Mouse (Mus musculus) G1E (cell line): Measurements from ENCODE around the gene Zfpm1. TPM values are rescaled to one million over a fixed set of nuclear protein-coding genes. Genes with fewer than 3 reads are reported as not detected.

Source experiments
- ATAC-seq: 2 replicates; pipeline ENCODE4 v1.8.0; 2016; ENCODE audit warnings: mild to moderate bottlenecking; ENCODE audit not compliant: insufficient number of reproducible peaks, poor library complexity, low FRiP score, severe bottlenecking; ENCODE audit errors: extremely low read depth
- DNase-seq: peaks from one replicate; pipeline ENCODE4 v3.0.0; 2012; ENCODE audit warnings: low spot score
- H3K27me3 ChIP-seq: 2 replicates; pipeline ENCODE4 v1.6.1; 2012; ENCODE audit warnings: mild to moderate bottlenecking, low read length, inconsistent platforms; ENCODE audit not compliant: insufficient read depth
- H3K36me3 ChIP-seq: replicated peaks from 2 replicates; pipeline ENCODE3; 2012; ENCODE audit warnings: mild to moderate bottlenecking, inconsistent platforms
- H3K4me1 ChIP-seq: 2 replicates; pipeline ENCODE4 v1.6.1; 2012; ENCODE audit warnings: low read depth, low read length, inconsistent platforms, mixed read lengths; ENCODE audit not compliant: insufficient read depth
- H3K4me3 ChIP-seq: 2 replicates; pipeline ENCODE4 v1.5.1; 2012; ENCODE audit warnings: low read depth, mild to moderate bottlenecking, inconsistent platforms, low read length, moderate library complexity, mixed read lengths
- H3K9me3 ChIP-seq: replicated peaks from 2 replicates; pipeline ENCODE4 v1.6.1; 2012; ENCODE audit warnings: inconsistent platforms
- CTCF ChIP-seq: IDR thresholded peaks from 2 replicates; pipeline ENCODE4 v1.5.1; 2012; ENCODE audit warnings: low read depth, low read length, inconsistent platforms, mixed read lengths
- GATA1 ChIP-seq: IDR thresholded peaks from 2 replicates; pipeline ENCODE4 v1.6.1; 2012; ENCODE audit warnings: borderline replicate concordance, low read length, inconsistent platforms, mixed read lengths
- GATA2 ChIP-seq: IDR thresholded peaks from 2 replicates; pipeline ENCODE4 v1.6.1; 2012; ENCODE audit warnings: low read depth, low read length, inconsistent platforms, borderline replicate concordance
- POLR2AphosphoS5 ChIP-seq: IDR thresholded peaks from 2 replicates; pipeline ENCODE4 v1.6.1; 2012; ENCODE audit warnings: low read depth, low read length, inconsistent platforms; ENCODE audit not compliant: insufficient replicate concordance
- TAL1 ChIP-seq: conservative IDR thresholded peaks from 2 replicates; pipeline ENCODE4 v1.6.1; 2012; ENCODE audit warnings: low read depth, low read length, inconsistent platforms, mixed read lengths
- polyA plus RNA-seq: library from polyadenylated mRNA; stranded (reverse); fragments of >175 nt; gene quantifications from 2 replicates; pipeline ENCODE4 v1.2.3, GENCODE M21; 2012
- total RNA-seq, 2 experiments: library from RNA; stranded (forward) in 1 of 2; stranded (reverse) in 1 of 2; fragments of 200-1000 nt in 1 of 2; fragments of >200 nt in 1 of 2; fragmentation: Nextera tagmentation in 1 of 2; gene quantifications; 2 replicates each; pipeline ENCODE4 v1.2.3; 2014 to 2017

Zfpm1 gene
- total and polyA plus RNA-seq, 3 experiments = 54.4 to 1,150 (median 292) TPM

DNA sequence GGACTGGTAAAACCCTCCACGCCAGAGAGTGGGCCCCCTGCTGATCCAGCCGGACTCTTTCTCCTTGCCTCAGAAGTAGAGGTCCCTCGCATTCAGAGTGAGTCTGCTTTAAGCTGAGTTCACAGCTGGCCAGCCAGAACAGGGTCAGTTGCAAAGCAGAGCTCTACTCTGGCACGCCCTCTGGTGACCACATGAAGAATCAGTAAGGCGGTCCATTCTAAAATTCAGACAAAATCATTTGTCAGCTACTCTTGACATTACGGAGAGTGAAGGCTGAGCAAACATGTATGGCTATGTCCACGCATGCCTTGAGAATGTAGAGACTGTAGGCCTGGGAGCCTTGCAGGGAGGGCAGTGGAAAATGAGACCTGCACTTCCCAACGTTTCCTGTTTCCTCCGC lies 87.7 kb downstream of the Zfpm1 start:
- H3K4me1 ChIP-seq = peaks cover 16% of the 10 kb centered on the region
- H3K36me3 ChIP-seq = peaks cover 9% of the 10 kb centered on the region
- H3K27me3 ChIP-seq = peaks cover 22% of the 10 kb centered on the region
- peaks cover 13% of the 10 kb centered on the region for H3K9me3 ChIP-seq
- DNase-seq = peak; percentile 45
- ATAC-seq = peak; percentile 22; the same call in 1 of the 2 replicates
- TF ChIP-seq TAL1 (no peak), CTCF (peak; percentile 61)
- no peak overlapping the region for H3K4me3 ChIP-seq

DNA sequence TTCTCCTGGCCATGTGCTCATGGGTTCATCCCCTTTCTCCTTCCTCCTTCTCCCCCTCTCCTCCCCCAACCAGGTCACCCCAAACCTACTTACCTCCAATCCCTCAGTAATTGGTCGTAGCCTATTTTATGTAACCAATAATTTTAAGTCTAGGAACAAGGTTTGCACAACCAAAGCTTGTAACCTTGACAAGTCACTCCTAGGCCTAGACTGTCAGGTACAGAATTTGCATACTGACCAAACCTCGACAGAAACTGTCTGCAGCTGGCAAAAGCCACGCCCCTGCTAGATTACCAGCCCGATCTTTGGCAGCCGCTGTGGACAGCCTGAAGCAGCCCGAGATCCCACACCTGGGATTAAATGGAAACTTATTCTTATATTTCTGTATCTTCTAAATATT lies 89.8 kb downstream of the Zfpm1 start:
- ATAC-seq = no peak
- DNase-seq = no peak
- H3K4me1 ChIP-seq = peaks cover 30% of the 10 kb centered on the region

DNA sequence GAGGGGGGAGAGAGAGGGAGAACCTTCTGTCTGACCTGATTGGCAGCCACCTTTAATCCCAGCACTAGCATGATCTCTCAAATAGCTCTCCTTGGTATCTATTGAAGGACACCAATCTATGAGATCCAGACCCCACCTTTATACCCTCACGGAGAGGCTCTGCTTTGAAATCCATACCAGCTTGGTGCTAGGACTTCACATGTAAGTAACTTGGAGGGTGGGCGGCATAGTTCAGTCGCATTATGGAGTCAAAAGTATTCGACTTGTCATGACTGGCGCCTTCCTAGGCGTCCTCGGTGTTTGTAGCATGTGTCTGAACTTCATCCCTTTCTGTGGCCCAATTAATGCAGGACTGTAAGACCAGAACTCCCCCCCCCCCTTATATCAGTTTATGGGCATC lies 93.4 kb downstream of the Zfpm1 start:
- Histone ChIP-seq H3K4me1 (peaks cover 44% of the 10 kb centered on the region), H3K4me3 (peak overlapping the region; percentile 92; the same call in 1 of the 2 replicates), H3K36me3 (peaks cover 44% of the 10 kb centered on the region), H3K9me3 (no peaks in the 10 kb centered on the region), H3K27me3 (no peaks in the 10 kb centered on the region)
- DNase-seq (no peak), ATAC-seq (no peak)
- TF ChIP-seq TAL1 (no peak), GATA2 (no peak)

More for the DNA sequence above, 89.8 kb downstream of the Zfpm1 start:
- no peak for TF ChIP-seq POLR2AphosphoS5
- TF ChIP-seq CTCF = no peak
- no peak for TF ChIP-seq GATA1
- TF ChIP-seq TAL1 = no peak
- no peak for TF ChIP-seq GATA2
- Histone ChIP-seq H3K4me3 (no peak overlapping the region), H3K9me3 (no peaks in the 10 kb centered on the region), H3K36me3 (peaks cover 15% of the 10 kb centered on the region), H3K27me3 (peaks cover 10% of the 10 kb centered on the region)

DNA sequence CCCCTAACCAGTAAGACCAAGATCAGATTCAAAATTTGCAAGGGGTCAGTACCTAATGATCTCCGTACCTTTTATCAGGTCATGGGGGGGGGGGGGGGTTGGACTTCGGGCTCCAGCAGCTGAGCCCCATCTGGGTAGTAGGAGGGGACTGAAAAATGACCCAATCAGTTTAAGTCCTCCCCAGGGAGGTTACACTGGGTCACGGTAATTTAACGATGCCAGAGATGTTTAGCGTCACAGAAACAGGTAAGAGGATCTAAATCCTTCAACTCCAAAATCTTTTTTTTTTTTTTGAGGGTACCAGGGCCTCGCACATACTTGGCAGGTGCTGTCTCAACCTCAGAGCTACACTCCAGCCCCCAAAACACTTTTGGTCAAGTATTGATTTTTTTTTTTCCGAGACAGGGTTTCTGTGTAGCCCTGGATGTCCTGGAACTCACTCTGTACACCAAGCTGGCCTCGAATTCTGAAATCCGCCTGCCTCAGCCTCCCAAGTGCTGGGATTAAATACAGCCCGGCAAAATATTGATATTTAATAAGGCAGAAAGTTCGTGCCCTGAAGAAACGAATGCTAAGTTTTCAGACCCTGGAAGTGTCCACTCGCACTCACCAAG lies 93.9 kb downstream of the Zfpm1 start:
- no peaks in the 10 kb centered on the region for H3K27me3 ChIP-seq
- no peaks in the 10 kb centered on the region for H3K9me3 ChIP-seq
- TF ChIP-seq TAL1 (no peak), CTCF (no peak), GATA1 (no peak), POLR2AphosphoS5 (no peak), GATA2 (no peak)
- H3K4me3 ChIP-seq = peak overlapping the region; percentile 92
- DNase-seq (peak; percentile 11), ATAC-seq (no peak)
- peaks cover 49% of the 10 kb centered on the region for H3K36me3 ChIP-seq
- H3K4me1 ChIP-seq = peaks cover 43% of the 10 kb centered on the region

DNA sequence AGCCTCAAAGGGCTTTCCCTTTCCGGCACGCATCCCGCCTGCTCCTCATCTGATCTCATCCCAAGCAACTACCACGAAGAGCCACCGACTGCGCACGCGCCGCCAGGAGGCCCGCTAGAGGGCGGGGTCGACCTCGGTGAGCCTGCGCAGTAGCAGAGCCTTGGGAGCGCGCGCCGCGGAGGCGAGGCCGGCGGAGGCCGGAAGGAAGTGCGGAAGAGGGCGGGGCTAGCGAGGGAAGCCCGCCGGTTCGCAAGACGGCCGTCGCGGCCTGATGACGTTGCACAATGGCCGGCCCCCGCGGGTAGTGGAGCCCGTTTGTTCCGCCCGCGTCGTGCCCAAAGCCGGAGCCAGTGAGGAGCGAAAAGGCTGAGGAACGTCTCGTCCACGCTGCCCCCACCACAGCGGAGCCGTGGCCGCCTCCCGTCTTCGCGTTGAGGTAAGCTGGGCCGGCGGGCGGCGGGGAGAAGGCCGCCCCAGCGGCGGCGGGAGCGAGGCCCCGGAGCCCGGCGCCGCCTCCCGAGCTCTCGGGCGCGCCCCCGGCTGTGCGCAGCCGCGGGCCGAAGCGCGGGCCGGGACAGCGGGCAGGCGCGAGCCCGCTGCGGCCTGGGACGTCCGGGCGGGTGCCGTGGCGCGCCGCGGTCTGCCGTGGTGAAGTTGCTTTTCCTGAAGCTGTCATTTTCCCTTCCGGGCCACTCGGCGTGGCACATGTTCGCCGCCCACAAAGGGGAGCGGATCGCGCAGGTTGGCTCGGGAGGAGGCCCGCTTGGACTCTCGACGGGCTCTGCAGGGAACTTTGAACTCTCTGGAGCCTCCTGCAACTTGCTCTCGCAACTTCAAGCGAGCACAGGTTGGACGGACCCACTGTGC lies 94.7 kb downstream of the Zfpm1 start, which contains the start of gene Zc3h18:
TSS of gene Zc3h18 (plus strand) at position 245 of the 867 bp plus-strand sequence.
- H3K4me3 ChIP-seq = peak within 1 kb of the TSS; percentile 92
- peaks cover 56% of the 10 kb centered on the region for H3K36me3 ChIP-seq
- H3K9me3 ChIP-seq = no peaks in the 10 kb centered on the region
- ATAC-seq (peak; percentile 82), DNase-seq (peak; percentile 95)
- H3K27me3 ChIP-seq = no peaks in the 10 kb centered on the region
- H3K4me1 ChIP-seq = peaks cover 46% of the 10 kb centered on the region
- TF ChIP-seq GATA1 (no peak), CTCF (no peak), GATA2 (no peak), TAL1 (no peak)

DNA sequence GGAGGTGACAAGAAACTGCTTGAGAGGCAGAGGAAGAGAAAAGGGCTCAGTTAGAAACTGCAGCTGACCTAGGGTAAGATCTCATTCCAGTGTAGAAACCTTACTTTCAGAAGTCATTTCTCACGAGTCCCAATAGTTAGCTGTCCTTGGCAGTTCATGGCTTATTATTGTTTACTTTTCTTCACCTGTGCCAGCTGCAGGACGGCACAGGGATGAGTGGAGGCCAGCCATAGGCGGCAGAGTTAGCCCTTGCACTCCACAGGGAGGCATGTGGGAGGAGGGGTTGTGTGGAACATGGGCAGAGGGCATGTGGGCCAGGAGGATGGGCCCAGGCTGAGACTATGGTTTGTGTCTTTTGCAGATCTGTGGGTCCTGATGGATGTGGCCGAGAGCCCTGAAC lies 101.1 kb downstream of the Zfpm1 start:
- peaks cover 99% of the 10 kb centered on the region for H3K36me3 ChIP-seq
- H3K27me3 ChIP-seq = no peaks in the 10 kb centered on the region
- H3K9me3 ChIP-seq = no peaks in the 10 kb centered on the region
- peaks cover 60% of the 10 kb centered on the region for H3K4me1 ChIP-seq
- ATAC-seq (no peak), DNase-seq (no peak)
- no peak overlapping the region for H3K4me3 ChIP-seq
- TF ChIP-seq CTCF (no peak), TAL1 (no peak), GATA1 (no peak), GATA2 (no peak)

Other genes with a start within 250 kb of the Zfpm1 start
- gene Trhr2, start 78.6 kb downstream of the Zfpm1 start, total RNA-seq (2014; fragmentation: Nextera tagmentation) = not detected in 2 replicates
- not detected in 2 replicates for gene Trhr2, start 78.6 kb downstream of the Zfpm1 start, total RNA-seq (2017)
- gene Trhr2, start 78.6 kb downstream of the Zfpm1 start, polyA plus RNA-seq = not detected in 2 replicates
- 40.3 and 45.8 TPM in 2 replicates for gene Zc3h18, start 94.5 kb downstream of the Zfpm1 start, total RNA-seq (2014; fragmentation: Nextera tagmentation)
- gene Zc3h18, start 94.5 kb downstream of the Zfpm1 start, total RNA-seq (2017) = 52.7 and 58.4 TPM in 2 replicates
- 134 and 143 TPM in 2 replicates for gene Zc3h18, start 94.5 kb downstream of the Zfpm1 start, polyA plus RNA-seq
- not detected in 2 replicates for gene Il17c, start 139.9 kb downstream of the Zfpm1 start, total RNA-seq (2014; fragmentation: Nextera tagmentation)
- gene Il17c, start 139.9 kb downstream of the Zfpm1 start, total RNA-seq (2017) = not detected in 2 replicates
- gene Il17c, start 139.9 kb downstream of the Zfpm1 start, polyA plus RNA-seq = not detected in 2 replicates
- 93.6 and 103 TPM in 2 replicates for gene Cyba, start 150.8 kb downstream of the Zfpm1 start, total RNA-seq (2014; fragmentation: Nextera tagmentation)
- gene Cyba, start 150.8 kb downstream of the Zfpm1 start, total RNA-seq (2017) = 57.2 and 69.2 TPM in 2 replicates
- gene Cyba, start 150.8 kb downstream of the Zfpm1 start, polyA plus RNA-seq = 368 and 426 TPM in 2 replicates
- 3.1 and 4.5 TPM in 2 replicates for gene Mvd, start 161.3 kb downstream of the Zfpm1 start, total RNA-seq (2014; fragmentation: Nextera tagmentation)
- gene Mvd, start 161.3 kb downstream of the Zfpm1 start, total RNA-seq (2017) = 33.3 and 38.6 TPM in 2 replicates
- 25.8 and 26.4 TPM in 2 replicates for gene Mvd, start 161.3 kb downstream of the Zfpm1 start, polyA plus RNA-seq
- gene Snai3, start 178.6 kb downstream of the Zfpm1 start, total RNA-seq (2014; fragmentation: Nextera tagmentation) = not detected in 2 replicates
- not detected in 2 replicates for gene Snai3, start 178.6 kb downstream of the Zfpm1 start, total RNA-seq (2017)
- not detected in 2 replicates for gene Snai3, start 178.6 kb downstream of the Zfpm1 start, polyA plus RNA-seq
- gene Rnf166, start 193.9 kb downstream of the Zfpm1 start, total RNA-seq (2014; fragmentation: Nextera tagmentation) = 28.0 and 45.3 TPM in 2 replicates
- gene Rnf166, start 193.9 kb downstream of the Zfpm1 start, total RNA-seq (2017) = 18.6 and 29.4 TPM in 2 replicates
- 29.5 and 33.3 TPM in 2 replicates for gene Rnf166, start 193.9 kb downstream of the Zfpm1 start, polyA plus RNA-seq
- 10.9 and 18.3 TPM in 2 replicates for gene Ctu2, start 194.0 kb downstream of the Zfpm1 start, total RNA-seq (2014; fragmentation: Nextera tagmentation)
- 8.8 and 10.9 TPM in 2 replicates for gene Ctu2, start 194.0 kb downstream of the Zfpm1 start, total RNA-seq (2017)
- gene Ctu2, start 194.0 kb downstream of the Zfpm1 start, polyA plus RNA-seq = 19.4 and 25.7 TPM in 2 replicates